Mouse (Mus musculus): ENCODE data around the gene Susd6.

The Susd6 gene

DNA sequence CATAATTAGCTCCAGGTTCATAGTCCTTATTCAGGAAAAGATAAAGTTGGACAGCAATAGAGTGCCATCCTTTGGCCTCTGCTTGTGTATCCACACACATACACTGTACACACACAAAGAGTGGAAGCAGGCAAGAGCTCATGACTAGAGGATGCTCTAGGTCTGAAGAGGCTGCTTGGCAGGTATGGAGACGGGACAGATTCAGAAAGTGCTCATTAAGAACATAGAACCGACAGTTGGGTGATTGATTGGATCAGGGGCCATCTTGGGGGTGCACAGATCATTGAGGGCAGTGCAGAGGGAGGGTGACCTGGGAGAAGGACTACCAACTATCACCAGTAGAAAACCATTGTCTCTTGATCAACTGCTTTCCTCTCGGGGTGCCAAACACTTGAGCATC is 90.8 kb downstream of the Susd6 start:
- no peak for DNase-seq

- no peak for DNase-seq
These were observed 93.0 kb downstream of the Susd6 start for GRCm38 (mm10) chr12:80883278-80883677.

- no peak for DNase-seq
These were observed 93.6 kb downstream of the Susd6 start for GRCm38 (mm10) chr12:80883881-80884280.

- peak; percentile 40 for DNase-seq
These were observed 95.3 kb downstream of the Susd6 start for GRCm38 (mm10) chr12:80885301-80886288.

DNA sequence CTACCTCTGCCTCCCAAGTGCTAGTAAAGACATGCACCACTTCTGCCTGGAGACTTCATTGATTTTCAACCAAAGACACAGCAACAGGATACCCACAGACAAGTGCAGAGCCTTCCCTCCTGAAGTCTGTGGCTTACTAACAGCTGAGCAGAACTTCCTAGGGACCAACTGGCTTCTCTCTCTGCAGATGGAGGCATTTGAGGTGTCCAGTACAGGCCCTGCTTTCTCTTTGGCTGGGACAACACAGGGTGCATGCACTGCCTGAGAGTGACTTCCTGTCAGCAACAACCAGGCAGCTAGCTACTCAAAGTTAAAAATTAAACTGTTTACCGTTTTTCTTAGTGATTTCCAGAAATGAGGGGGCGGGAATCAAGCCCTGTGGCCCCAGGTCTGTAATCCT is 96.7 kb downstream of the Susd6 start:
- DNase-seq = no peak

DNA sequence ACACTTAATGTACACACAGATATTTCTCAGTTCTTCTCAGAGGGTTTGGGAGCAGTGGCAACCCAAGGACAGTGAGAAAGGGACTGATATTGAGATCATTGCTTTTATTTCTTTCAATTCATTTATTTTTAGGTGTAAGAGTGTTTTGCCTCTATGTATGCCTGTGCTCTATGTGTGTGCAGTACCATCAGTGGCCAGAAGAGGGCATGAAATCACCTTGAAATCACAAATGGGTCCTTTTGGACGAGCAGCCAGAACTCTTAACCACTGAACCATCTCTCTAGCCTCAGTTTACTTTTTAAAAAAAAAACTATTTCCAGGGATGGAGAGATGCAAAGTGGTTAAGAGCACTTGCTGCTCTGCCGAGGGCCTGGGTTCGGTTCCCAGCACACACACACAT is 99.0 kb downstream of the Susd6 start:
- no peak for DNase-seq

- DNase-seq = no peak
These were observed 100.8 kb downstream of the Susd6 start for GRCm38 (mm10) chr12:80891074-80891473.

DNA sequence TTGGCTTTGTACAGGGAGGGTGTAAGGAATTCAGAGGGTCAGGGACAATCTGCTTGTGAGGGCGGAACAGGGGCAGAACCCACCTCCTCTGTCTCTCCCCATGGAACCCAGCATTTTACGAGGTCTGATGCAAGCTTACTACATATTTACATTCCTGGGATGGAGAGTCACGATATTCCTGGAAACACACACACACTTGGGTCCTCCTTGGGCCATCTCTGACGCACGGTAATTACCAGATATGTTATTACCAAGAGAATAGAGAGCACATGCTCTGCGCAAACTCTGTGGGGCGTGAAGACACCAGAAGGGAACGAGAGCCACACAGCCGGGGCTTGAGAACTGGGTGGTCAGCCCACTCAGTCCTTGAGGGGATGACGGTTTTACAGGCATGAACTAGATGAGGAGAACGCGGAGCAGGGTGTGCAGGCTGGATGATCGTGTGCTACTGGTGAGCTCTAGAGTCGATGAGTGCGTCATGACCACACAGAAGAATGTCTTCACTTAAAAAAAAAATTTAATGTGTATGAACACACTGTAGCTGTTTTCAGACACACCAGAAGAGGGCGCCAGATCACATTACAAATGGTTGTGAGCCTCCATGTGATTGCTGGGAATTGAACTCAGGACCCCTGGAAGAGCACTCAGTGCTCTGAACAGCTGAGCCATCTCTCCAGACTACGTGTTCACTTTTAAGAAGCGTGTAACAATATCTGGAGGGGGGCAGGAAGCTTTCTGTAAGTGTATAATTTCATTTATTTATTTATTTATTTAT is 103.6 kb downstream of the Susd6 start:
- DNase-seq = no peak

DNA sequence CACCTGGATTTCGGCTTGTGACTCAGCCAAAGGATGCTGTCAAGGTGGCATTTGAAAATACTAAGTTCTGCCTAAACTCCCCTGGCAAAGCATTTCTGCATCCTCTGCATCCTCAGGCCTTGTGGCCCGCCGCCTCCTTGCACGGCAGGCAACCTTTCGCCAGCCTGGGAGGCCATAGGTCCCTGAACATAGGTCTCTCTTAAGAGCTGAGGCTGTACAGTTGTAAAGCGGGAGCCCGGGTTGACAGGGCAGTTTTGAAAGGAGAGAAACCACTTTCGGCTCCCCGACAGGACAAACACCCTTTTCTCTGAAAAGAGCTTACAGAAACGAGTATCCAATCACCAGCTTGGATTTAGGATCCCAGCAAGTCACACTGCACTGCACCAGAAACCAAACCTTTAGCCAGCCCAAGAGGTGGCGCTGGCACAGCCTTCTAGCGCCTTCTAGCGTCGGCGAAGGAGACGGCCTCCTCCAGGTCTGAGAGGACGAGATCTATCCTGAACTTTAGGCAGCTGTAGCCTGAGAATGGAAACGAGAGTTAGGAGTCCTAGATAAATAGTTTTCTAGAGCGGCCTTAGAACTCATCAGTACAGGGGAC is 104.8 kb downstream of the Susd6 start:
- DNase-seq = peak; percentile 67

DNA sequence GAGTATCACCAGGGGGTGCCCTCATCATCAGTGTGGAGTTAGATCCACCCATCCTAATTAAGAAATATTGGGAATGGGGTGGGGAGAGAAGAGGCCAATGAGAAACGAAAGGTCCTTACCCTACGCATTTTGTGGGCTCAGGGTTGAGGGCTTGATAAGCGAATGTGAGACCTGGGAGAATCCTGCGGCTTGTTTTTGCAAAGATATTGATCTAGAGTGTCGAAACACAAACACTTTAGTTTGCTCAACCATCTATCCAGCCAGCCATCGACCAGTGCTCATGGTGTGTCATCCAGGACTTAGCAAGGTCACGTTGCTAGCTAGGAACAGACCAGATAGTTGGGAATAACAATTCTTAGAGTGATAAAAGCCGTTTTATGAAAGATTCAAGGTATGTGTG is 119.3 kb downstream of the Susd6 start:
- DNase-seq = no peak

GRCm38 (mm10) chr12:80917764-80918163 is 127.5 kb downstream of the Susd6 start:
- DNase-seq = peak; percentile 63

DNA sequence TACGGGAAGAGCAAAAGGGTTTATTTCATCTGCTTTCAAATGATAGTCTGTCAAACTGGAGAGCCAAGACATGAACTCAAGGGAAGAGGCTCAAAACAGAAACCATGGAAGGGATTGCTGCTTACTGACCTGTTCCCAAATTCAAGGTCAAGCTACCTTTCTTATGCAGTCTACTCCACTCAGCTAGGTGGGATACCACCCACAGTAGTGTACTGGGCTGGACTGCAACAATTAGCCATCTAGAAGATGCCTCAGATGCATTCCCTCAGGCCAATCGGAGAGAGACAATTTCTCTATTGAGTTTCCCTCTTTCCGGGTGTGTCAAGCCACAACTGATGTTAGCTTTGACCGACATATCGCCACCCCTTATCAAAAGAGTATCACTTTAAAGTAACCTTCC is 131.0 kb downstream of the Susd6 start:
- no peak for DNase-seq

DNA sequence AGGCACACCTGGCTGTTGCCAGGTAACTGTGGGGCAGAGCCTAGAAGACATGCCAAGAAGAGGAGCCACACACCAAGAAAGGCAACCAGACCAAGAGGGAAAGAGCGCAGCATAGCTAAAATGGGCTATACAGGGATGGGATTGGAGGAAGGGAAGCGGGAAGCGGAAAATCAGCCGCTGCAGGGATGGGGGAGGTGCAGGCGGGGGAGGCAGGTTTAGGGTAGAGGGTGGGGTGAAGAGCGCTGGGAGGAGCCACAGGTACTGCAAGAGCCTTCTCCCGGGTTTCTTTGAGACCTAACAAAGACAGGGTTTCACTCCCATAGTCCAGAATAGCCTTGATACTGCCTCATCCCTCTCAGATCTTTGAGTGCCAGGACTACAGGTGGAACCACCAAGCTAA is 132.6 kb downstream of the Susd6 start:
- DNase-seq = no peak

DNA sequence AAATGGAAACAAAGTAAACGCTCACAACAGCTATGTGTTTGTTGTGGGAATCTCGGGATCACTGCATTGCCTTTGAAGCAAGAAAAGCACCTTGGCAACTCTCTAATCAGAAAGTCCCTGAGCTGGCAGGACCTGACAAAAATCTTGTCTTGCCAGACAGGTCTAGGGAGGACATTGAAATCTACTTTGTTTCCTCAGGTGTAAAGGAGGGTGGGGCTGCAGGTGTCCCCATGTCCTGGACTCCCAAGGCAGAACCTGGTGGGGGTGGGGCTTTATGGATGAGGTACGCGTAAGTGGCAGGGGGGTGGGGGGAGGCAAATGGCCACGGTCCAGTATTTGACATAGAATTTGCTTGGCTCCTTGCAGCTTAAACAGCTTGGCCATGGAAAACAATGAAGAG is 133.3 kb downstream of the Susd6 start:
- DNase-seq = no peak

DNA sequence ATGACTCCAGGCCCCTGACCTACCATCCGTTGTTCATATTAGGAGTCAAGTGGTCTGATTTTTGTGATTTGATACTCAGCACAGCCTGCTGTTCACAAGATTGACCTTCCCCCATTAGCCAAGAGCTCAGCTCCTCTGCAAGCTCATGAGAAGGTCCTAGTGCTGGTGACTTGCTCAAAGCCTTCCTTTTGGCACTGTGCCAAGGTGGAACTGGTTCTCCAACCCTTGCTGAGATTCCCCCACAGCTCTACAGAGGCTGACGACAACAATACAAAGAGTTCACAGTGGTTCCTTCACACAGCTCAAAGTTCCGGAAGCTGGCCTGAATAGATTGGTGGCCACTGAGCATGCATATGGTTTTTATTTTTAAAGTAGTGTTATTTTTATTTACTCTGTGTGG is 133.9 kb downstream of the Susd6 start:
- no peak for DNase-seq

GRCm38 (mm10) chr12:80925919-80926318 is 135.6 kb downstream of the Susd6 start:
- DNase-seq = no peak

- DNase-seq = no peak
These were observed 136.2 kb downstream of the Susd6 start for GRCm38 (mm10) chr12:80926550-80926949.

- no peak for DNase-seq
These were observed 137.2 kb downstream of the Susd6 start for GRCm38 (mm10) chr12:80927518-80927917.

DNA sequence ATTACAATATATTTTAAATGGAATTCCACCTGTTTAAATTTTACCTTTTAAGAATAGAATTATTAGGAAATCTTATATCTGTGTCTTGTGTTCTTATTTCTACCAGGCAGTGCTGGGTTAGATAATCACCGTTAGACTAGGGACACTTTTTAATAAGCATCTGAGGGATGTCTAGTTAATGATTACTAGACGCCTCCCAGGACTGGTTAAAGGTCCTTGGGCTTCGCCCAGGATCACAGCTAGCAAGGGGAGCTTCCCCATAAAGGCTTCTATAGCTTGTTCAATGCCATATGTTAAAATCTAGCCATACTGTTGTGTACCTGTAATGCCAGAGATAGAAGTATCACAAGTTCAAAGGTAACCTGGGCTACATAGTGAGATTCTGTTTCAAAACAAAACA is 138.6 kb downstream of the Susd6 start:
- DNase-seq = no peak

DNA sequence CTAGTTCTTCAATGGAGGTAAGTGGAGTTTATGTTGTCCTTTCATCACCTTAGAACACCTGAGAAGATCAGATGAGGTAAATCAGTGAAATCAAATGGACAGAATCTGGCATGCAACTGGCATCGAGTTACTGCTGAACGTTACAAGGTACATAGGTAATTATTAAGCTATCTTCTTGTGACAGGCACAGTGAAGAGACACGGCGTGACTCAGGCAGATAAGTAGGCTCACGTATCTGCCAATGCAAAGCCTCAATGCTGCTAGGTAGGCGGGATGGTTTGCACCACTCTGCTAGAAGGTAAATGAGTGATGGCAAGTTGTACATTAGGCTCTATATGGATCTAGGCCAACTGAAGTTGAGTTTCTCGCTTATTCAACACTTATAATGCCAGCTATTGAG is 139.8 kb downstream of the Susd6 start:
- DNase-seq = no peak
